In the genomic region with DNA sequence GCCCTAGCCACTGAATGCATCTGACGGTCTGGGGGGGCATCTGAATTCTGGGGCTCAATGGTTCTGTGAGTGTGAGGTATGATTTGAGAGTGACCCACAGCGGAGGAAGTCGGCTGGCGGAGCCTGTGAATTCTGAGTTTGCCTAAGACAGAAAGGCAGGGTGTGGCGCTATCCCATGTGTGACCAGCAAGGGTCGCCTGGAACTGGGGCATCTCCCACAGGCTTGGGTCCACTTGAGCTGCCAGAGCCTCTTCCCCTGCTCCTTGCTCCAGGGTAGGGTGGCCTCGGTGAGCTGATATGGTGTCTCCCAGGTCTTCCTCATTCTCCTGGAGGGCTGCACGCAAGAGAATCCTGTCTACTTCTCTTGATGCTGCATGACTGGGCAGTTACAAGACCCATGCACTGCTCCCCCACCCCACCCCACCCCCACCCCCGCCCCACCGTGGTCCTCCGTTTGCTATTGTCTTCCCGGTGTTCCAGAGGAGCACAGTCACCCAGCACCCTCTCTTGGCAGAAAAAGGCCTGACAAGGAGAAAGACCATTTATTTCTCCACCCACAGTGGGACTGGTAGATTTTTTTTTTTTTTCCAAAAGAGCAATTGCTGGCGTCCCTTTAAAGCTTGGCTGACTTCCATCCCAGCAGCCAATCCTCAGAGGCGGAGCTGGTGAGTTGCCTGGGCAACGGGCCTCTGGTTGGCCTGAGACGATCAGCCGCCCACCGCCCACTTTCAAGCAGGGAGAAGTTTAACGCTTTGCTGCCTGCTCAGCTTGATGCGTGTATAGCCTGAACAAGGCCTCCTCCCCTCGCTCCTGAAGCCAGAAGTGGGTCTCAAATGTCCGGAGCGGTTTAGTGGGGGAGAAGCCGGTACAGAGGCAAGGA, we compare ENCODE assay signal across 8 mouse cellular contexts. TPM values are rescaled to one million over a fixed set of nuclear protein-coding genes. Genes with fewer than 3 reads are reported as not detected.
DNase-seq lines count a peak whose midpoint lies in the region; ATAC-seq lines count a peak whose summit lies in the region.

No protein-coding gene starts in this region.

- 2% methylated on average over 24 of the region's 24 CpGs for WGBS in intestine, embryonic 14.5 days

- no peaks in the 10 kb centered on the region; the same call in 1 of the 2 replicates for H3K4me1 ChIP-seq in intestine, embryonic 14.5 days (replicated peaks; ENCODE audit: control insufficient read depth, insufficient read depth, low read length)

- DNase-seq in adipocyte (ENCODE audit: low spot score), result peak; percentile 51
- peak; percentile 97 for DNase-seq in embryo, embryonic 10 days (ENCODE audit: low spot score)
- DNase-seq in gastrocnemius, postnatal 25 days, result peak; percentile 70
- peak; percentile 83 for DNase-seq in intestine, embryonic 14.5 days (ENCODE audit: low spot score)
- peak; percentile 90 to 93 for DNase-seq in left cerebral cortex, adult 9 months (ENCODE audit: low spot score in 2 of 2)
- DNase-seq in right cerebral cortex, postnatal 14 days, result peak; percentile 91

- H3K4me2 ChIP-seq in intestine, embryonic 14.5 days (ENCODE audit: low read length), result peak overlapping the region; percentile 59

- H3K9me3 ChIP-seq in intestine, embryonic 14.5 days (ENCODE audit: control insufficient read depth, low read length), result no peaks in the 10 kb centered on the region

- 0 out of 2 replicates have a peak overlapping the region, but pooled peaks have one; percentile 22 for H3K27ac ChIP-seq in intestine, embryonic 14.5 days (ENCODE audit: low read depth)

- peak; percentile 82 for ATAC-seq in intestine, embryonic 14.5 days (replicated peaks; ENCODE audit: low FRiP score, low TSS enrichment, low read depth)
- ATAC-seq in megakaryocyte, adult 5-6 weeks (ENCODE audit: poor library complexity, severe bottlenecking), result peak; percentile 30; the same call in 1 of the 2 replicates
- ATAC-seq in erythroblast, adult 5-6 weeks (replicated peaks; ENCODE audit: low FRiP score, poor library complexity, severe bottlenecking), result no peak

- H3K4me3 ChIP-seq in intestine, embryonic 14.5 days (ENCODE audit: low read depth, low read length), result peak overlapping the region; percentile 31

- peaks cover 21% of the 10 kb centered on the region for H3K27me3 ChIP-seq in intestine, embryonic 14.5 days (replicated peaks; ENCODE audit: control insufficient read depth, insufficient read depth, low read length)

- H3K36me3 ChIP-seq in intestine, embryonic 14.5 days (ENCODE audit: control insufficient read depth, insufficient read depth, low read length), result no peaks in the 10 kb centered on the region

- H3K9ac ChIP-seq in intestine, embryonic 14.5 days (ENCODE audit: low read length), result no peak overlapping the region

RNA-seq across cellular contexts. Expression of gene Rasal1, which starts 31.3 kb away (rescaled TPM):
- total RNA-seq in gastrocnemius, postnatal 25 days (2021), result not detected
- polyA plus RNA-seq in intestine, embryonic 14.5 days (2014; fragmentation: Nextera tagmentation; extraction: Ambion mirVana), result 0.15 and 0.50 TPM in 2 replicates
- total RNA-seq in megakaryocyte, adult 5-6 weeks (2015), result 0.05 TPM in 1 of 2 replicates, not detected in the other
- total RNA-seq in megakaryocyte, adult 5-6 weeks (2017), result not detected in 2 replicates
- total RNA-seq in erythroblast, adult 5-6 weeks (2015; ENCODE audit: low replicate concordance), result not detected in 2 replicates
- total RNA-seq in erythroblast, adult 5-6 weeks (2017; ENCODE audit: low replicate concordance), result not detected in 2 replicates

RNA-seq across cellular contexts. Expression of gene Dtx1, which starts 31.8 kb away (rescaled TPM):
- under 1 TPM; 0.61 to 0.91 TPM for total RNA-seq in gastrocnemius, postnatal 25 days (2021)
- 3.7 and 4.0 TPM in 2 replicates for polyA plus RNA-seq in intestine, embryonic 14.5 days (2014; fragmentation: Nextera tagmentation; extraction: Ambion mirVana)
- total RNA-seq in megakaryocyte, adult 5-6 weeks (2015), result 0.30 and 0.40 TPM in 2 replicates
- not detected in 2 replicates for total RNA-seq in megakaryocyte, adult 5-6 weeks (2017)
- not detected in 2 replicates for total RNA-seq in erythroblast, adult 5-6 weeks (2015; ENCODE audit: low replicate concordance)
- not detected in 2 replicates for total RNA-seq in erythroblast, adult 5-6 weeks (2017; ENCODE audit: low replicate concordance)

RNA-seq across cellular contexts. Expression of gene Cfap73, which starts 45.9 kb away (rescaled TPM):
- not detected for total RNA-seq in gastrocnemius, postnatal 25 days (2021)
- not detected in 2 replicates for polyA plus RNA-seq in intestine, embryonic 14.5 days (2014; fragmentation: Nextera tagmentation; extraction: Ambion mirVana)
- not detected in 2 replicates for total RNA-seq in megakaryocyte, adult 5-6 weeks (2015)
- total RNA-seq in megakaryocyte, adult 5-6 weeks (2017), result not detected in 2 replicates
- total RNA-seq in erythroblast, adult 5-6 weeks (2015; ENCODE audit: low replicate concordance), result not detected in 2 replicates
- not detected in 2 replicates for total RNA-seq in erythroblast, adult 5-6 weeks (2017; ENCODE audit: low replicate concordance)
